Mouse (Mus musculus) heart, embryonic 12.5 days (tissue): ENCODE data around the gene Sgpp1. TPM values are rescaled to one million over a fixed set of nuclear protein-coding genes. Genes with fewer than 3 reads are reported as not detected.
"Not testable (repeated sequence)": the region's sequence is repeated elsewhere in the genome, so short reads cannot be mapped to it uniquely, and the experiment has no call there.

Experiments
- ATAC-seq: fragments of 200-750 bp; cut with Nextera tagmentation; 2 replicates; pipeline ENCODE4 v1.8.0; 2017; ENCODE audit warnings: moderate TSS enrichment, moderate library complexity; ENCODE audit not compliant: insufficient number of reproducible peaks, low FRiP score
- H3K27ac ChIP-seq: fragments of 300-500 bp; sonication (generic); 2 replicates; pipeline ENCODE4 v1.5.1; 2016; ENCODE audit warnings: mild to moderate bottlenecking, moderate library complexity; ENCODE audit not compliant: poor library complexity, severe bottlenecking
- H3K27me3 ChIP-seq: fragments of 300-500 bp; sonication (generic); replicated peaks from 2 replicates; pipeline ENCODE4 v1.6.1; 2016; ENCODE audit warnings: mild to moderate bottlenecking, moderate library complexity
- H3K36me3 ChIP-seq: fragments of 300-500 bp; sonication (generic); 2 replicates; pipeline ENCODE4 v1.6.1; 2016; ENCODE audit warnings: mild to moderate bottlenecking, moderate library complexity
- H3K4me1 ChIP-seq: fragments of 300-500 bp; sonication (generic); replicated peaks from 2 replicates; pipeline ENCODE4 v1.6.1; 2016; ENCODE audit warnings: mild to moderate bottlenecking
- H3K4me2 ChIP-seq: fragments of 300-500 bp; sonication (generic); 2 replicates; pipeline ENCODE4 v1.6.1; 2016; ENCODE audit warnings: mild to moderate bottlenecking, moderate library complexity
- H3K4me3 ChIP-seq: fragments of 300-500 bp; sonication (generic); 2 replicates; pipeline ENCODE4 v1.5.1; 2016; ENCODE audit warnings: mild to moderate bottlenecking
- H3K9ac ChIP-seq: fragments of 300-500 bp; sonication (generic); 2 replicates; pipeline ENCODE4 v1.6.1; 2016; ENCODE audit warnings: mild to moderate bottlenecking, moderate library complexity
- H3K9me3 ChIP-seq: fragments of 300-500 bp; sonication (generic); replicated peaks from 2 replicates; pipeline ENCODE4 v1.6.1; 2016; ENCODE audit warnings: mild to moderate bottlenecking, moderate library complexity
- WGBS: fragments of 180-500 bp; shearing (Covaris S2); methylation state at CpG from one replicate; pipeline ENCODE4 v1.1.7; 2016; 5-methylcytosine and 5-hydroxymethylcytosine counted together
- polyA plus RNA-seq: library from polyadenylated mRNA; unstranded; fragments of >200 nt; fragmentation: Nextera tagmentation; extraction: Ambion mirVana; gene quantifications from 2 replicates; pipeline ENCODE4 v1.2.1, GENCODE M21; 2016

The Sgpp1 gene
- polyA plus RNA-seq, 1 experiment from 2014 or later, result 24.0 TPM

GRCm38 (mm10) chr12:75687314-75687713, 48.2 kb downstream of the Sgpp1 start:
- Histone ChIP-seq H3K27me3 (no peaks in the 10 kb centered on the region), H3K27ac (no peak overlapping the region), H3K9me3 (peaks cover 7% of the 10 kb centered on the region; the same call in 1 of the 2 replicates), H3K36me3 (no peaks in the 10 kb centered on the region), H3K9ac (no peak overlapping the region), H3K4me3 (no peak overlapping the region), H3K4me2 (no peak overlapping the region), H3K4me1 (no peaks in the 10 kb centered on the region)
- no peak for ATAC-seq
- WGBS, result 32% methylated on average over 4 of the region's 4 CpGs

- H3K9ac ChIP-seq, H3K9me3 ChIP-seq, H3K4me3 ChIP-seq, H3K36me3 ChIP-seq, H3K4me1 ChIP-seq, H3K27me3 ChIP-seq, H3K4me2 ChIP-seq, ATAC-seq, H3K27ac ChIP-seq: not testable (repeated sequence)
- WGBS, result 72% methylated on average over 4 of the region's 4 CpGs
These were observed 51.5 kb downstream of the Sgpp1 start for GRCm38 (mm10) chr12:75684026-75684425.

- no peak for ATAC-seq
- Histone ChIP-seq H3K27ac (no peak overlapping the region), H3K36me3 (no peaks in the 10 kb centered on the region)
These were observed 51.9 kb downstream of the Sgpp1 start for GRCm38 (mm10) chr12:75683598-75683997.

GRCm38 (mm10) chr12:75682842-75683241, 52.7 kb downstream of the Sgpp1 start:
- Histone ChIP-seq H3K27me3 (no peaks in the 10 kb centered on the region), H3K36me3 (no peaks in the 10 kb centered on the region), H3K27ac (no peak overlapping the region), H3K4me1 (no peaks in the 10 kb centered on the region), H3K9me3 (no peaks in the 10 kb centered on the region), H3K4me2 (no peak overlapping the region), H3K9ac (no peak overlapping the region), H3K4me3 (no peak overlapping the region)
- no peak for ATAC-seq
- 74% methylated on average over 2 of the region's 2 CpGs for WGBS

More at GRCm38 (mm10) chr12:75683598-75683997, 51.9 kb downstream of the Sgpp1 start:
- Histone ChIP-seq H3K9ac (no peak overlapping the region), H3K4me1 (no peaks in the 10 kb centered on the region), H3K4me2 (no peak overlapping the region), H3K4me3 (no peak overlapping the region), H3K9me3 (no peaks in the 10 kb centered on the region), H3K27me3 (no peaks in the 10 kb centered on the region)
- 90% methylated on average over 4 of the region's 4 CpGs for WGBS

- WGBS, result 74% methylated on average over 4 of the region's 4 CpGs
- ATAC-seq, result no peak
These were observed 54.4 kb downstream of the Sgpp1 start for GRCm38 (mm10) chr12:75681101-75681500.

GRCm38 (mm10) chr12:75678393-75678792, 57.1 kb downstream of the Sgpp1 start:
- Histone ChIP-seq H3K4me3 (no peak overlapping the region), H3K4me1 (no peaks in the 10 kb centered on the region), H3K9ac (no peak overlapping the region), H3K36me3 (no peaks in the 10 kb centered on the region), H3K27me3 (no peaks in the 10 kb centered on the region), H3K4me2 (no peak overlapping the region), H3K27ac (no peak overlapping the region), H3K9me3 (no peaks in the 10 kb centered on the region)
- ATAC-seq, result no peak
- 92% methylated on average over 4 of the region's 4 CpGs for WGBS

More at GRCm38 (mm10) chr12:75681101-75681500, 54.4 kb downstream of the Sgpp1 start:
- Histone ChIP-seq H3K4me3 (no peak overlapping the region), H3K27me3 (no peaks in the 10 kb centered on the region), H3K4me1 (no peaks in the 10 kb centered on the region), H3K27ac (no peak overlapping the region), H3K9ac (no peak overlapping the region), H3K4me2 (no peak overlapping the region), H3K9me3 (no peaks in the 10 kb centered on the region), H3K36me3 (no peaks in the 10 kb centered on the region)

GRCm38 (mm10) chr12:75672630-75673029, 62.9 kb downstream of the Sgpp1 start:
- no peak overlapping the region for H3K27ac ChIP-seq
- H3K27me3 ChIP-seq, result no peaks in the 10 kb centered on the region
- no peak overlapping the region for H3K9ac ChIP-seq
- no peak overlapping the region for H3K4me3 ChIP-seq
- peaks cover 8% of the 10 kb centered on the region for H3K4me1 ChIP-seq
- WGBS, result 90% methylated on average over 4 of the region's 4 CpGs
- H3K4me2 ChIP-seq, result no peak overlapping the region
- no peak for ATAC-seq
- H3K36me3 ChIP-seq, result no peaks in the 10 kb centered on the region
- H3K9me3 ChIP-seq, result no peaks in the 10 kb centered on the region

GRCm38 (mm10) chr12:75671759-75672315, 63.7 kb downstream of the Sgpp1 start:
- Histone ChIP-seq H3K36me3 (no peaks in the 10 kb centered on the region), H3K9ac (no peak overlapping the region), H3K4me3 (no peak overlapping the region), H3K27me3 (no peaks in the 10 kb centered on the region), H3K9me3 (no peaks in the 10 kb centered on the region), H3K4me1 (peaks cover 8% of the 10 kb centered on the region), H3K27ac (no peak overlapping the region), H3K4me2 (no peak overlapping the region)
- ATAC-seq, result no peak
- WGBS, result 81% methylated on average over 3 of the region's 3 CpGs

- ATAC-seq, result no peak
- H3K36me3 ChIP-seq, result no peaks in the 10 kb centered on the region
- H3K9me3 ChIP-seq, result no peaks in the 10 kb centered on the region
- peaks cover 8% of the 10 kb centered on the region for H3K4me1 ChIP-seq
- H3K27ac ChIP-seq, result no peak overlapping the region
- 88% methylated on average over 6 of the region's 6 CpGs for WGBS
- H3K27me3 ChIP-seq, result no peaks in the 10 kb centered on the region
- H3K4me3 ChIP-seq, result peak overlapping the region; percentile 60
- H3K9ac ChIP-seq, result peak overlapping the region; percentile 68
- H3K4me2 ChIP-seq, result peak overlapping the region; percentile 69
These were observed 64.9 kb downstream of the Sgpp1 start for GRCm38 (mm10) chr12:75670611-75671010.

GRCm38 (mm10) chr12:75669258-75670106, 66.0 kb downstream of the Sgpp1 start, which contains the start of gene Wdr89:
Wdr89 (minus strand) TSS chr12:75669537.
- ATAC-seq, result peak; percentile 99
- no peaks in the 10 kb centered on the region for H3K27me3 ChIP-seq
- peak within 1 kb of the TSS; percentile 70 for H3K27ac ChIP-seq
- H3K4me2 ChIP-seq, result peak within 1 kb of the TSS; percentile 84
- peak within 1 kb of the TSS; percentile 80 for H3K9ac ChIP-seq
- under 1% methylated on average over 55 of the region's 55 CpGs for WGBS
- no peaks in the 10 kb centered on the region for H3K9me3 ChIP-seq
- H3K36me3 ChIP-seq, result no peaks in the 10 kb centered on the region
- peaks cover 8% of the 10 kb centered on the region for H3K4me1 ChIP-seq
- H3K4me3 ChIP-seq, result peak within 1 kb of the TSS; percentile 60

GRCm38 (mm10) chr12:75668916-75669257, 66.6 kb downstream of the Sgpp1 start:
- WGBS, result 1% methylated on average over 9 of the region's 9 CpGs
- ATAC-seq, result peak; percentile 10
- Histone ChIP-seq H3K27ac (peak overlapping the region; percentile 70), H3K9me3 (no peaks in the 10 kb centered on the region), H3K4me2 (peak overlapping the region; percentile 84), H3K4me1 (peaks cover 8% of the 10 kb centered on the region), H3K27me3 (no peaks in the 10 kb centered on the region), H3K9ac (peak overlapping the region; percentile 80), H3K4me3 (peak overlapping the region; percentile 60), H3K36me3 (no peaks in the 10 kb centered on the region)
